Mouse (Mus musculus) olfactory bulb, adult 2 months (tissue): ENCODE measurements around the gene Desi2. TPM values are rescaled to one million over a fixed set of nuclear protein-coding genes. Genes with fewer than 3 reads are reported as not detected.
"Not testable (repeated sequence)": the region's sequence is repeated elsewhere in the genome, so short reads cannot be mapped to it uniquely, and the experiment has no call there.

Source experiments
- H3K27ac ChIP-seq: fragments of 200-500 bp; 2 replicates; pipeline ENCODE4 v1.5.1; 2012; ENCODE audit warnings: low read depth, low read length; ENCODE audit not compliant: insufficient read depth
- H3K4me1 ChIP-seq: fragments of 200-500 bp; 2 replicates; pipeline ENCODE4 v1.6.1; 2012; ENCODE audit warnings: low read length; ENCODE audit not compliant: control insufficient read depth, insufficient read depth
- H3K4me3 ChIP-seq: fragments of 200-500 bp; 2 replicates; pipeline ENCODE4 v1.5.1; 2012; ENCODE audit warnings: mild to moderate bottlenecking, low read depth, low read length, moderate library complexity; ENCODE audit not compliant: insufficient read depth
- CTCF ChIP-seq: fragments of 200-500 bp; IDR thresholded peaks from 2 replicates; pipeline ENCODE4 v1.5.1; 2012; ENCODE audit warnings: low read depth, mild to moderate bottlenecking, low read length, moderate library complexity; ENCODE audit not compliant: insufficient read depth
- POLR2A ChIP-seq: fragments of 200-500 bp; IDR thresholded peaks from 2 replicates; pipeline ENCODE4 v1.6.1; 2012; ENCODE audit warnings: mild to moderate bottlenecking, low read depth, low read length, moderate library complexity; ENCODE audit not compliant: insufficient read depth
- WGBS: fragments of 180-500 bp; shearing (Covaris S2); methylation state at CpG from one replicate; pipeline ENCODE4 v1.1.7; 2018; 5-methylcytosine and 5-hydroxymethylcytosine counted together
- polyA plus RNA-seq: library from polyadenylated mRNA; stranded (reverse); fragments of >200 nt; gene quantifications from 2 replicates; pipeline ENCODE4 v1.2.4, GENCODE M21; 2012; ENCODE audit warnings: low replicate concordance; ENCODE audit not compliant: missing spikeins, insufficient read depth, insufficient read length

Desi2 gene
- polyA plus RNA-seq, 1 experiment: not detected

GRCm38 (mm10) chr1:178283946-178284720 lies 96.9 kb downstream of the Desi2 start:
- no peak for TF ChIP-seq POLR2A
- TF ChIP-seq CTCF: no peak
- WGBS: 79% methylated on average over 2 of the region's 2 CpGs
- Histone ChIP-seq H3K4me3 (no peak overlapping the region), H3K4me1 (no peaks in the 10 kb centered on the region), H3K27ac (no peak overlapping the region)

- 67% methylated on average over 8 of the region's 8 CpGs for whole genome bisulfite sequencing
- no peak for TF ChIP-seq POLR2A
- no peak for TF ChIP-seq CTCF
- no peak overlapping the region for H3K27ac ChIP-seq
- peaks cover 3% of the 10 kb centered on the region for H3K4me1 ChIP-seq
- H3K4me3 ChIP-seq: no peak overlapping the region
Measured at GRCm38 (mm10) chr1:178287601-178288176, 100.5 kb downstream of the Desi2 start.

- TF ChIP-seq POLR2A (no peak), CTCF (no peak)
- H3K4me3 ChIP-seq: no peak overlapping the region
- 56% methylated on average over 3 of the region's 3 CpGs for WGBS
- peaks cover 12% of the 10 kb centered on the region for H3K4me1 ChIP-seq
- peak overlapping the region; percentile 47 for H3K27ac ChIP-seq
Measured at GRCm38 (mm10) chr1:178291716-178292115, 104.5 kb downstream of the Desi2 start.

- H3K4me3 ChIP-seq: no peak overlapping the region
- TF ChIP-seq POLR2A (no peak), CTCF (no peak)
- 66% methylated on average over 1 of the region's 1 CpGs for whole genome bisulfite sequencing
- H3K27ac ChIP-seq: peak overlapping the region; percentile 40; the same call in 1 of the 2 replicates
- peaks cover 12% of the 10 kb centered on the region for H3K4me1 ChIP-seq
Measured at GRCm38 (mm10) chr1:178294051-178294450, 106.8 kb downstream of the Desi2 start.

- not testable (repeated sequence) for H3K4me3 ChIP-seq, H3K27ac ChIP-seq, H3K4me1 ChIP-seq
- 96% methylated on average over 2 of the region's 2 CpGs for WGBS
Measured at GRCm38 (mm10) chr1:178301261-178301660, 114.0 kb downstream of the Desi2 start.

GRCm38 (mm10) chr1:178303425-178303824 lies 116.2 kb downstream of the Desi2 start:
- Histone ChIP-seq H3K4me3 (no peak overlapping the region), H3K27ac (no peak overlapping the region), H3K4me1 (no peaks in the 10 kb centered on the region)
- TF ChIP-seq CTCF (no peak), POLR2A (no peak)
- WGBS: 18% methylated on average over 3 of the region's 3 CpGs

Other genes starting within 250 kb of the Desi2 start
- gene Catspere2, start 204.0 kb upstream of the Desi2 start, polyA plus RNA-seq: not detected in 2 replicates
- not detected in 2 replicates for gene Cox20, start 131.7 kb downstream of the Desi2 start, polyA plus RNA-seq
- gene Hnrnpu, start 150.4 kb downstream of the Desi2 start, polyA plus RNA-seq: 351 and 2,130 TPM in 2 replicates
- not detected in 2 replicates for gene Efcab2, start 218.7 kb downstream of the Desi2 start, polyA plus RNA-seq